Mouse (Mus musculus) liver, adult 2 months (tissue): Measurements from ENCODE around the gene Gse1. TPM values are rescaled to one million over a fixed set of nuclear protein-coding genes. Genes with fewer than 3 reads are reported as not detected.
A peak's percentile ranks its signal among the peaks of the same experiment; 100 is the strongest.

Source experiments
- DNase-seq: peaks from one replicate; pipeline ENCODE4 v3.0.0-alpha.2; 2011; ENCODE audit warnings: low read depth, low spot score; ENCODE audit errors: extremely low read depth
- H3K27ac ChIP-seq: fragments of 200-500 bp; replicated peaks from 2 replicates; pipeline ENCODE4 v1.5.1; 2012; ENCODE audit warnings: low read depth, mild to moderate bottlenecking, control low read depth, inconsistent platforms, low read length; ENCODE audit not compliant: insufficient read depth
- H3K27me3 ChIP-seq: fragments of 200-500 bp; 2 replicates; pipeline ENCODE4 v1.6.1; 2012; ENCODE audit warnings: mild to moderate bottlenecking, moderate library complexity, low read length, inconsistent platforms; ENCODE audit not compliant: control insufficient read depth, insufficient read depth
- H3K36me3 ChIP-seq: fragments of 200-500 bp; 2 replicates; pipeline ENCODE4 v1.6.1; 2012; ENCODE audit warnings: low read length, inconsistent platforms; ENCODE audit not compliant: control insufficient read depth, insufficient read depth
- H3K4me1 ChIP-seq: fragments of 200-500 bp; 2 replicates; pipeline ENCODE4 v1.6.1; 2011; ENCODE audit warnings: low read length; ENCODE audit not compliant: control insufficient read depth, insufficient read depth
- H3K4me3 ChIP-seq: fragments of 200-500 bp; 2 replicates; pipeline ENCODE4 v1.5.1; 2011; ENCODE audit warnings: low read depth, mild to moderate bottlenecking, control low read depth, low read length, moderate library complexity; ENCODE audit not compliant: insufficient read depth
- H3K79me2 ChIP-seq: fragments of 200-500 bp; 2 replicates; pipeline ENCODE4 v1.6.1; 2012; ENCODE audit warnings: inconsistent platforms, mild to moderate bottlenecking, low read length, moderate library complexity; ENCODE audit not compliant: control insufficient read depth, insufficient read depth
- H3K9ac ChIP-seq: fragments of 200-500 bp; 2 replicates; pipeline ENCODE4 v1.6.1; 2012; ENCODE audit warnings: low read depth, mild to moderate bottlenecking, control low read depth, inconsistent platforms, low read length
- CTCF ChIP-seq: fragments of 200-500 bp; IDR thresholded peaks from 2 replicates; pipeline ENCODE4 v1.5.1; 2011; ENCODE audit warnings: low read depth, low read length, control low read depth
- POLR2A ChIP-seq: fragments of 200-500 bp; IDR thresholded peaks from 2 replicates; pipeline ENCODE4 v1.6.1; 2011; ENCODE audit warnings: low read length, control low read depth; ENCODE audit not compliant: insufficient read depth; ENCODE audit errors: extremely low read depth
- WGBS: fragments of 180-500 bp; shearing (Covaris S2); methylation state at CpG from one replicate; pipeline ENCODE4 v1.1.7; 2018; 5-methylcytosine and 5-hydroxymethylcytosine counted together
- polyA plus RNA-seq: library from polyadenylated mRNA; depleted of rRNA; stranded (reverse); fragments of >200 nt; gene quantifications from 2 replicates; pipeline ENCODE4 v1.2.3, GENCODE M21; 2012
- total RNA-seq: library from RNA; depleted of rRNA; stranded (reverse); fragments of >200 nt; gene quantifications from 2 replicates; pipeline ENCODE4 v1.2.3, GENCODE M21; 2014

Gse1 gene
- total and polyA plus RNA-seq, 2 experiments: 2.6 to 10.0 TPM

GRCm38 (mm10) chr8:120409371-120410013, 181.2 kb downstream of the Gse1 start:
- DNase-seq: peak; percentile 89
- Histone ChIP-seq H3K4me3 (no peak overlapping the region), H3K27me3 (no peaks in the 10 kb centered on the region), H3K9ac (no peak overlapping the region), H3K4me1 (peaks cover 27% of the 10 kb centered on the region), H3K36me3 (no peaks in the 10 kb centered on the region), H3K79me2 (no peaks in the 10 kb centered on the region), H3K27ac (peak overlapping the region; percentile 45)
- 26% methylated on average over 11 of the region's 11 CpGs for WGBS
- TF ChIP-seq POLR2A (no peak), CTCF (no peak)

- no peaks in the 10 kb centered on the region for H3K27me3 ChIP-seq
- no peak for DNase-seq
- WGBS: 89% methylated on average over 14 of the region's 14 CpGs
- no peak for TF ChIP-seq CTCF
- TF ChIP-seq POLR2A: no peak
- H3K27ac ChIP-seq: no peak overlapping the region
- H3K4me1 ChIP-seq: peaks cover 36% of the 10 kb centered on the region
- no peaks in the 10 kb centered on the region for H3K36me3 ChIP-seq
- H3K79me2 ChIP-seq: no peaks in the 10 kb centered on the region
- no peak overlapping the region for H3K9ac ChIP-seq
- H3K4me3 ChIP-seq: no peak overlapping the region
These were observed 182.8 kb downstream of the Gse1 start for GRCm38 (mm10) chr8:120411059-120411458.

GRCm38 (mm10) chr8:120411862-120412261, 183.6 kb downstream of the Gse1 start:
- Histone ChIP-seq H3K79me2 (no peaks in the 10 kb centered on the region), H3K27me3 (no peaks in the 10 kb centered on the region), H3K4me3 (no peak overlapping the region), H3K36me3 (no peaks in the 10 kb centered on the region), H3K9ac (no peak overlapping the region), H3K27ac (no peak overlapping the region), H3K4me1 (peaks cover 39% of the 10 kb centered on the region)
- no peak for DNase-seq
- TF ChIP-seq CTCF (no peak), POLR2A (no peak)
- 96% methylated on average over 8 of the region's 8 CpGs for WGBS

GRCm38 (mm10) chr8:120412357-120412756, 184.1 kb downstream of the Gse1 start:
- H3K4me1 ChIP-seq: peaks cover 42% of the 10 kb centered on the region
- no peaks in the 10 kb centered on the region for H3K27me3 ChIP-seq

GRCm38 (mm10) chr8:120412911-120413625, 184.8 kb downstream of the Gse1 start:
- no peaks in the 10 kb centered on the region for H3K27me3 ChIP-seq
- H3K79me2 ChIP-seq: no peaks in the 10 kb centered on the region
- H3K27ac ChIP-seq: no peak overlapping the region
- H3K4me3 ChIP-seq: no peak overlapping the region
- peaks cover 49% of the 10 kb centered on the region for H3K4me1 ChIP-seq
- H3K9ac ChIP-seq: no peak overlapping the region
- H3K36me3 ChIP-seq: no peaks in the 10 kb centered on the region
- DNase-seq: no peak
- TF ChIP-seq CTCF (no peak), POLR2A (no peak)
- 89% methylated on average over 29 of the region's 29 CpGs for WGBS

More at GRCm38 (mm10) chr8:120412357-120412756, 184.1 kb downstream of the Gse1 start:
- Histone ChIP-seq H3K27ac (no peak overlapping the region), H3K4me3 (no peak overlapping the region), H3K79me2 (no peaks in the 10 kb centered on the region), H3K9ac (no peak overlapping the region), H3K36me3 (no peaks in the 10 kb centered on the region)
- no peak for DNase-seq
- TF ChIP-seq CTCF (no peak), POLR2A (no peak)
- WGBS: 62% methylated on average over 4 of the region's 4 CpGs

- H3K27ac ChIP-seq: no peak overlapping the region
- DNase-seq: no peak
- TF ChIP-seq POLR2A (no peak), CTCF (no peak)
- no peak overlapping the region for H3K9ac ChIP-seq
- H3K4me3 ChIP-seq: no peak overlapping the region
- H3K79me2 ChIP-seq: no peaks in the 10 kb centered on the region
- H3K36me3 ChIP-seq: no peaks in the 10 kb centered on the region
- H3K27me3 ChIP-seq: no peaks in the 10 kb centered on the region
- WGBS: 91% methylated on average over 6 of the region's 6 CpGs
- peaks cover 45% of the 10 kb centered on the region for H3K4me1 ChIP-seq
These were observed 185.4 kb downstream of the Gse1 start for GRCm38 (mm10) chr8:120413626-120413988.
